Comparison of ENCODE assay signal across 26 mouse cellular contexts in the genomic region with DNA sequence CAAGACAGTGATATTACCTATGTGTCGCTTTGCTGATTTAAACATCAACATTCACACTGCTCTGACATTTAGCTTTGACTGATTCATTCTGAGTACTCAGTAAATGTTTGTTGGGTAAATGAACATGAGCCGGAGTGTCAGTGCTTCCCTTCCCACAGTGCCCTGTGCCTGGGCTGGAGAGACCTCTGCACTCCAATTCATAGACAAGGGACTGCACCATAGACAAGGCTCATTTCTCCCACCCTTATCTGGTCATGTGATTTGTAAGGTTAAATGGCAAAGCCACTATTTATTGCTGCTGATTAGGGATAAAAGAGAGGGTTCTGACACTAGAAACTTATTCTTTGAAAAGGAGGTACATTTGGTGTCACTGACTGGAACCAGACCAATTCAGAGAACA.
"Had no signal": no experiment of that assay in that cellular context is flagged by ENCODE, and none has a peak within 500 bp of the region (broad histone marks: within the 10 kb centered on the region; RNA-seq: fewer than 3 reads in every experiment).

No protein-coding gene starts in this region.

- H3K9ac ChIP-seq: heart, embryonic 13.5 days; heart, embryonic 15.5 days; hindbrain, embryonic 13.5 days; kidney, embryonic 15.5 days; limb, embryonic 13.5 days; limb, embryonic 15.5 days; liver, embryonic 13.5 days; liver, embryonic 15.5 days had no signal

- ATAC-seq: hindbrain, embryonic 16.5 days; inflammation-experienced regulatory T-cells, adult 6 months had no signal

- H3K36me3 ChIP-seq: heart, embryonic 13.5 days; heart, embryonic 15.5 days; hindbrain, embryonic 13.5 days; kidney, embryonic 15.5 days; limb, embryonic 15.5 days had no signal

- H3K4me3 ChIP-seq: gastrocnemius, adult 2 months; heart, embryonic 13.5 days; heart, embryonic 15.5 days; hindbrain, embryonic 10.5 days; hindbrain, embryonic 13.5 days; kidney, embryonic 15.5 days; limb, embryonic 13.5 days; limb, embryonic 15.5 days; liver, embryonic 13.5 days; liver, embryonic 15.5 days had no signal

- DNase-seq: gastrocnemius, adult 2 months; gastrocnemius, postnatal 10 days; gastrocnemius, postnatal 25 days; heart, postnatal 4 days; kidney, adult 11 months; kidney, adult 2 months; kidney, adult 9 months; kidney, postnatal 14 days; kidney, postnatal 36 days; layer of hippocampus, adult 9-11 months; layer of hippocampus, postnatal 36 days; left cerebral cortex, postnatal 4 days; liver, embryonic 13.5 days; lung, adult 18-20 months had no signal

- H3K27me3 ChIP-seq: heart, embryonic 13.5 days; heart, embryonic 15.5 days; hindbrain, embryonic 13.5 days; kidney, embryonic 15.5 days; limb, embryonic 13.5 days; limb, embryonic 15.5 days; liver, embryonic 13.5 days; liver, embryonic 15.5 days had no signal

- H3K27ac ChIP-seq: gastrocnemius, adult 2 months; heart, embryonic 13.5 days; heart, embryonic 15.5 days; hindbrain, embryonic 10.5 days; hindbrain, embryonic 13.5 days; kidney, embryonic 15.5 days; kidney, postnatal 0 days; limb, embryonic 13.5 days; limb, embryonic 15.5 days; liver, embryonic 13.5 days; liver, embryonic 15.5 days had no signal

- H3K9me3 ChIP-seq: heart, embryonic 13.5 days; heart, embryonic 15.5 days; hindbrain, embryonic 10.5 days; hindbrain, embryonic 13.5 days; kidney, embryonic 15.5 days; limb, embryonic 13.5 days; limb, embryonic 15.5 days; liver, embryonic 13.5 days; liver, embryonic 15.5 days had no signal

- H3K4me2 ChIP-seq: heart, embryonic 11.5 days; heart, embryonic 13.5 days; heart, embryonic 15.5 days; hindbrain, embryonic 13.5 days; kidney, embryonic 15.5 days; limb, embryonic 13.5 days; limb, embryonic 15.5 days; liver, embryonic 13.5 days; liver, embryonic 15.5 days had no signal
